Comparison of ENCODE assay signal across 27 mouse cellular contexts in the genomic region with DNA sequence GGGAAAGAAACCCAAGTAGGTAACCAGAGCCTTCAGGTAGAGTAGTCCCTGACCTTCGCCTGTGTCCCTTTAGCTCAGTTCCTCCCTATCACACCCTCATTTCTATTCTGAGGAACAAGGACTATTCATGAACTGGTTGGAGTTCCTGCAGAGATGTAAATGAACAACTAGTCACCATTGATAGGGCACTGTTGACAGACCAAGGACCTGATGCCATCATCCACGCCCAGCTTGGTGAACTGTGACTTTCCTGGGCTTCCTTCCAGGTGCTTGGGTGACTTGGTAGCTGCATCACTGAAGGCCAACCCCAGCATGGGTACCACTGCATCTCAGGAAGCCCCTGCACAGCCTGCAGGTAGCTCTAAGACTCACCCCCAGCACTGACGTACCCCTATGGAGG. TPM values are rescaled to one million over a fixed set of nuclear protein-coding genes. Genes with fewer than 3 reads are reported as not detected.
DNase-seq lines count a peak whose midpoint lies in the region; ATAC-seq and TF ChIP-seq lines count a peak whose summit lies in the region.
"Had no signal": no experiment of that assay in that cellular context is flagged by ENCODE, and none has a peak within 500 bp of the region (broad histone marks: within the 10 kb centered on the region; RNA-seq: fewer than 3 reads in every experiment).

No protein-coding gene starts in this region.

- H3K27me3 ChIP-seq in MEL (ENCODE audit: control insufficient read depth in 1 of 2, insufficient read depth in 2 of 2, low read length in 2 of 2), result no peaks in the 10 kb centered on the region
- no peaks in the 10 kb centered on the region for H3K27me3 ChIP-seq in stomach, embryonic 16.5 days (ENCODE audit: control insufficient read depth, insufficient read depth, low read length)
- H3K27me3 ChIP-seq: forebrain, embryonic 12.5 days; hindbrain, embryonic 15.5 days; limb, embryonic 13.5 days; liver, embryonic 12.5 days; neural tube, embryonic 12.5 days had no signal

- no peak for TF ChIP-seq RAD21 in MEL (IDR thresholded peaks at IDR 0.05; ENCODE audit: low read depth, low read length)

- peak overlapping the region; percentile 21; the same call in 1 of the 2 replicates for H3K27ac ChIP-seq in MEL (ENCODE audit: control insufficient read depth, low read depth, low read length)
- no peak overlapping the region for H3K27ac ChIP-seq in stomach, embryonic 16.5 days (ENCODE audit: low read length)
- H3K27ac ChIP-seq: forebrain, embryonic 12.5 days; hindbrain, embryonic 10.5 days; hindbrain, embryonic 15.5 days; limb, embryonic 13.5 days; liver, embryonic 12.5 days; neural tube, embryonic 12.5 days had no signal

- ATAC-seq in stomach, embryonic 16.5 days (ENCODE audit: insufficient read depth, low FRiP score), result peak; percentile 56
- ATAC-seq in erythroblast, adult 5-6 weeks (replicated peaks; ENCODE audit: low FRiP score, poor library complexity, severe bottlenecking), result no peak
- ATAC-seq: forebrain, postnatal 0 days; lung, postnatal 0 days had no signal

- peaks cover 6 to 22% of the 10 kb centered on the region in 2 experiments for H3K4me1 ChIP-seq in MEL (ENCODE audit: control insufficient read depth in 1 of 2, insufficient read depth in 2 of 2, low read length in 2 of 2)
- no peaks in the 10 kb centered on the region for H3K4me1 ChIP-seq in stomach, embryonic 16.5 days (ENCODE audit: control insufficient read depth, insufficient read depth, low read length)
- H3K4me1 ChIP-seq: forebrain, embryonic 12.5 days; neural tube, embryonic 12.5 days had no signal

- TF ChIP-seq EP300 in MEL (IDR thresholded peaks at IDR 0.05; ENCODE audit: low read depth in 1 of 2, low read length in 2 of 2), result no peak

- H3K4me2 ChIP-seq in stomach, embryonic 16.5 days (ENCODE audit: low read depth, low read length), result no peak overlapping the region
- H3K4me2 ChIP-seq: forebrain, embryonic 12.5 days; limb, embryonic 13.5 days; liver, embryonic 12.5 days; neural tube, embryonic 12.5 days had no signal

- no peaks in the 10 kb centered on the region for H3K9me3 ChIP-seq in MEL (replicated peaks; ENCODE audit: insufficient read depth, low read length)
- H3K9me3 ChIP-seq in stomach, embryonic 16.5 days (replicated peaks; ENCODE audit: control insufficient read depth, low read length), result no peaks in the 10 kb centered on the region
- H3K9me3 ChIP-seq: forebrain, embryonic 12.5 days; hindbrain, embryonic 10.5 days; hindbrain, embryonic 15.5 days; limb, embryonic 13.5 days; liver, embryonic 12.5 days; megakaryocyte, embryonic 14.5 days; neural tube, embryonic 12.5 days had no signal

- 76% methylated on average over 3 of the region's 3 CpGs for WGBS in stomach, embryonic 16.5 days

- no peak overlapping the region for H3K9ac ChIP-seq in MEL (ENCODE audit: control insufficient read depth, low read depth, low read length, poor library complexity, severe bottlenecking)
- H3K9ac ChIP-seq in stomach, embryonic 16.5 days (ENCODE audit: low read length), result no peak overlapping the region
- H3K9ac ChIP-seq: forebrain, embryonic 12.5 days; forebrain, postnatal 0 days; hindbrain, embryonic 15.5 days; limb, embryonic 13.5 days; liver, embryonic 12.5 days; neural tube, embryonic 12.5 days had no signal

- H3K4me3 ChIP-seq in MEL (ENCODE audit: control insufficient read depth in 1 of 2, insufficient read depth in 1 of 2, low read depth in 2 of 2, low read length in 2 of 2), result peak overlapping the region in 1 of 2 experiments; percentile 6; a peak in 1 of 4 replicates
- H3K4me3 ChIP-seq in stomach, embryonic 16.5 days (replicated peaks; ENCODE audit: low read length), result no peak overlapping the region
- H3K4me3 ChIP-seq: forebrain, embryonic 12.5 days; hindbrain, embryonic 10.5 days; hindbrain, embryonic 15.5 days; limb, embryonic 13.5 days; liver, embryonic 12.5 days; megakaryocyte, embryonic 14.5 days; neural tube, embryonic 12.5 days had no signal

- no peak for TF ChIP-seq CTCF in MEL (IDR thresholded peaks at IDR 0.05 in 2 of 3, conservative IDR thresholded peaks at IDR 0.05 in 1 of 3; ENCODE audit: control insufficient read depth in 1 of 3, insufficient read depth in 1 of 3, low read depth in 2 of 3, low read length in 3 of 3, poor library complexity in 1 of 3, severe bottlenecking in 1 of 3)

- no peak for TF ChIP-seq POLR2A in MEL (IDR thresholded peaks at IDR 0.05; ENCODE audit: control insufficient read depth in 1 of 2, insufficient read depth in 1 of 2, low read depth in 1 of 2, low read length in 2 of 2, poor library complexity in 1 of 2)

- peaks cover 0 to 16% of the 10 kb centered on the region in 2 experiments; a peak in 2 of 4 replicates for H3K36me3 ChIP-seq in MEL (ENCODE audit: control insufficient read depth in 1 of 2, insufficient read depth in 2 of 2, low read length in 2 of 2)
- H3K36me3 ChIP-seq in stomach, embryonic 16.5 days (ENCODE audit: control insufficient read depth, insufficient read depth, low read length), result no peaks in the 10 kb centered on the region
- H3K36me3 ChIP-seq: forebrain, embryonic 12.5 days; hindbrain, embryonic 10.5 days; hindbrain, embryonic 15.5 days; limb, embryonic 13.5 days; liver, embryonic 12.5 days; neural tube, embryonic 12.5 days had no signal

- DNase-seq in kidney, postnatal 25 days, result peak; percentile 48 to 57
- no peak for DNase-seq in kidney, postnatal 4 days
- no peak for DNase-seq in MEL (ENCODE audit: low read depth, low spot score)
- peak; percentile 21 for DNase-seq in MEL-GATA-1-ER (ENCODE audit: extremely low read depth, low read depth)
- DNase-seq: adrenal gland, adult 8-10 months; B cell, adult 2 months; cerebellum, adult 2 months; cerebellum, postnatal 14 days; forebrain, postnatal 0 days; gastrocnemius, postnatal 14 days; heart, postnatal 14 days; kidney, postnatal 10 days; lung, adult 18-20 months; lung, postnatal 4 days; right cerebral cortex, adult 18-20 months; spleen, adult 18-20 months; thymus, postnatal 4 days had no signal

- H3K79me2 ChIP-seq in MEL (ENCODE audit: control insufficient read depth, insufficient read depth, low read length, poor library complexity), result no peaks in the 10 kb centered on the region

TF ChIP-seq in MEL, 35 proteins besides CTCF, POLR2A, EP300 and RAD21:
- TF ChIP-seq UBTF (IDR thresholded peaks at IDR 0.05; ENCODE audit: borderline replicate concordance, insufficient read depth, low read depth, low read length), result no peak
- TF ChIP-seq HCFC1 (IDR thresholded peaks at IDR 0.05; ENCODE audit: low read depth, low read length), result no peak
- no peak for TF ChIP-seq ELF1 (IDR thresholded peaks at IDR 0.05; ENCODE audit: low read depth, low read length)
- no peak for TF ChIP-seq GABPA (IDR thresholded peaks at IDR 0.05; ENCODE audit: low read depth, low read length)
- TF ChIP-seq NRF1 (IDR thresholded peaks at IDR 0.05; ENCODE audit: insufficient read depth, low read depth, low read length, poor library complexity, severe bottlenecking), result no peak
- no peak for TF ChIP-seq USF1 (IDR thresholded peaks at IDR 0.05; ENCODE audit: low read depth, low read length)
- no peak for TF ChIP-seq CHD2 (IDR thresholded peaks at IDR 0.05; ENCODE audit: low read length)
- no peak for TF ChIP-seq BHLHE40 (IDR thresholded peaks at IDR 0.05; ENCODE audit: borderline replicate concordance, low read depth, low read length)
- no peak for TF ChIP-seq MAFK (IDR thresholded peaks at IDR 0.05; ENCODE audit: borderline replicate concordance, low read depth, low read length)
- no peak for TF ChIP-seq ZC3H11A (IDR thresholded peaks at IDR 0.05; ENCODE audit: low read depth, low read length)
- TF ChIP-seq JUND (IDR thresholded peaks at IDR 0.05; ENCODE audit: low read depth, low read length), result no peak
- no peak for TF ChIP-seq RCOR1 (IDR thresholded peaks at IDR 0.05; ENCODE audit: low read depth, low read length)
- TF ChIP-seq ZMIZ1 (IDR thresholded peaks at IDR 0.05; ENCODE audit: low read depth, low read length), result no peak
- no peak for TF ChIP-seq MAZ (IDR thresholded peaks at IDR 0.05; ENCODE audit: low read depth, low read length)
- no peak for TF ChIP-seq SIN3A (IDR thresholded peaks at IDR 0.05; ENCODE audit: low read length)
- no peak for TF ChIP-seq MAX (IDR thresholded peaks at IDR 0.05; ENCODE audit: low read length)
- TF ChIP-seq E2F4 (IDR thresholded peaks at IDR 0.05; ENCODE audit: borderline replicate concordance, low read depth, low read length), result no peak
- TF ChIP-seq MYC (IDR thresholded peaks at IDR 0.05; ENCODE audit: low read depth, low read length), result no peak
- TF ChIP-seq MYB (IDR thresholded peaks at IDR 0.05; ENCODE audit: low read depth, low read length), result no peak
TF ChIP-seq in MEL: peak in this region for 0.

RNA-seq across cellular contexts. Expression of a gene that starts 58.2 kb away (rescaled TPM):
- total RNA-seq in MEL (2012; rRNA removed), result 17.8 and 18.0 TPM in 2 replicates
- polyA plus RNA-seq in MEL (2012; ENCODE audit: insufficient read depth in 1 of 2, insufficient read length in 2 of 2, low read depth in 1 of 2, low replicate concordance in 2 of 2, missing spikeins in 1 of 2), result 10 to 100 TPM in 1 of 2 experiments, not detected in 1; 72.6 TPM
- polyA plus RNA-seq in stomach, embryonic 16.5 days (2015; fragmentation: Nextera tagmentation; extraction: Ambion mirVana), result 110 and 114 TPM in 2 replicates
- 24.0 and 34.2 TPM in 2 replicates for total RNA-seq in erythroblast, adult 5-6 weeks (2015; ENCODE audit: low replicate concordance)
- total RNA-seq in erythroblast, adult 5-6 weeks (2017; ENCODE audit: low replicate concordance), result 11.8 and 15.6 TPM in 2 replicates

Comparison
In these comparisons a context has a peak if more than half of its experiments do, and no peak if none do; other contexts are left out.
1. DNase-seq: peak in kidney, postnatal 25 days (2 of 2) and MEL-GATA-1-ER (single experiment); none in kidney, postnatal 4 days (0 of 2) and MEL (single experiment).